Mouse (Mus musculus) hindbrain, embryonic 13.5 days (tissue): ENCODE data around the gene Pitpnm3. TPM values are rescaled to one million over a fixed set of nuclear protein-coding genes. Genes with fewer than 3 reads are reported as not detected.

ENCODE experiments used
- ATAC-seq: fragments of 200-750 bp; cut with Nextera tagmentation; 2 replicates; pipeline ENCODE4 v1.8.0; 2017; ENCODE audit warnings: moderate TSS enrichment; ENCODE audit not compliant: low FRiP score
- H3K27ac ChIP-seq: fragments of 300-500 bp; sonication (generic); 2 replicates; pipeline ENCODE4 v1.5.1; 2015; ENCODE audit warnings: inconsistent platforms, mild to moderate bottlenecking, moderate library complexity
- H3K27me3 ChIP-seq: fragments of 300-500 bp; sonication (generic); 2 replicates; pipeline ENCODE4 v1.6.1; 2015; ENCODE audit warnings: mild to moderate bottlenecking, inconsistent platforms
- H3K36me3 ChIP-seq: fragments of 300-500 bp; sonication (generic); 2 replicates; pipeline ENCODE4 v1.6.1; 2015; ENCODE audit warnings: mild to moderate bottlenecking, inconsistent platforms
- H3K4me1 ChIP-seq: fragments of 300-500 bp; sonication (generic); replicated peaks from 2 replicates; pipeline ENCODE4 v1.6.1; 2015; ENCODE audit warnings: inconsistent platforms
- H3K4me2 ChIP-seq: fragments of 300-500 bp; sonication (generic); 2 replicates; pipeline ENCODE4 v1.6.1; 2015; ENCODE audit warnings: inconsistent platforms, mild to moderate bottlenecking, moderate library complexity
- H3K4me3 ChIP-seq: fragments of 300-500 bp; sonication (generic); 2 replicates; pipeline ENCODE4 v1.5.1; 2015; ENCODE audit warnings: mild to moderate bottlenecking, inconsistent platforms
- H3K9ac ChIP-seq: fragments of 300-500 bp; sonication (generic); 2 replicates; pipeline ENCODE4 v1.6.1; 2015; ENCODE audit warnings: mild to moderate bottlenecking, inconsistent platforms
- H3K9me3 ChIP-seq: fragments of 300-500 bp; sonication (generic); 2 replicates; pipeline ENCODE4 v1.6.1; 2016; ENCODE audit warnings: inconsistent platforms
- WGBS: fragments of 180-500 bp; shearing (Covaris S2); methylation state at CpG from one replicate; pipeline ENCODE4 v1.1.7; 2015; 5-methylcytosine and 5-hydroxymethylcytosine counted together
- polyA plus RNA-seq: library from polyadenylated mRNA; unstranded; fragments of >200 nt; fragmentation: Nextera tagmentation; extraction: Ambion mirVana; gene quantifications from 2 replicates; pipeline ENCODE4 v1.2.1, GENCODE M21; 2015

The Pitpnm3 gene
- polyA plus RNA-seq, 1 experiment from 2014 or later = 1.9 TPM

- Histone ChIP-seq H3K27ac (no peak overlapping the region), H3K9me3 (no peaks in the 10 kb centered on the region), H3K4me3 (no peak overlapping the region), H3K9ac (no peak overlapping the region), H3K36me3 (no peaks in the 10 kb centered on the region), H3K27me3 (no peaks in the 10 kb centered on the region), H3K4me2 (no peak overlapping the region), H3K4me1 (no peaks in the 10 kb centered on the region)
- no peak for ATAC-seq
- 53% methylated on average over 3 of the region's 3 CpGs for WGBS
Observed at GRCm38 (mm10) chr11:72110726-72111125, 24.9 kb downstream of the Pitpnm3 start.

- no peak for ATAC-seq
- WGBS = 69% methylated on average over 8 of the region's 8 CpGs
- peaks cover 7% of the 10 kb centered on the region; the same call in 1 of the 2 replicates for H3K4me1 ChIP-seq
- no peak overlapping the region for H3K4me2 ChIP-seq
- no peaks in the 10 kb centered on the region for H3K9me3 ChIP-seq
- H3K27me3 ChIP-seq = no peaks in the 10 kb centered on the region
- H3K36me3 ChIP-seq = no peaks in the 10 kb centered on the region
- H3K27ac ChIP-seq = peak overlapping the region; percentile 69
- H3K4me3 ChIP-seq = no peak overlapping the region
- 0 out of 2 replicates have a peak overlapping the region, but pooled peaks have one; percentile 19 for H3K9ac ChIP-seq
Observed at GRCm38 (mm10) chr11:72104223-72104622, 31.4 kb downstream of the Pitpnm3 start.

GRCm38 (mm10) chr11:72103530-72103929 is 32.0 kb downstream of the Pitpnm3 start:
- WGBS = 54% methylated on average over 7 of the region's 7 CpGs
- Histone ChIP-seq H3K4me3 (no peak overlapping the region), H3K9ac (no peak overlapping the region), H3K9me3 (no peaks in the 10 kb centered on the region), H3K27ac (peak overlapping the region; percentile 69), H3K4me1 (peaks cover 7% of the 10 kb centered on the region; the same call in 1 of the 2 replicates), H3K4me2 (no peak overlapping the region), H3K27me3 (no peaks in the 10 kb centered on the region), H3K36me3 (no peaks in the 10 kb centered on the region)
- peak; percentile 61; the same call in 1 of the 2 replicates for ATAC-seq

- 90% methylated on average over 4 of the region's 4 CpGs for WGBS
- no peak overlapping the region for H3K27ac ChIP-seq
- ATAC-seq = no peak
- peaks cover 25% of the 10 kb centered on the region for H3K4me1 ChIP-seq
- H3K36me3 ChIP-seq = no peaks in the 10 kb centered on the region
- H3K9me3 ChIP-seq = no peaks in the 10 kb centered on the region
- H3K4me2 ChIP-seq = no peak overlapping the region
- H3K4me3 ChIP-seq = no peak overlapping the region
- H3K9ac ChIP-seq = no peak overlapping the region
- no peaks in the 10 kb centered on the region for H3K27me3 ChIP-seq
Observed at GRCm38 (mm10) chr11:72100996-72101395, 34.6 kb downstream of the Pitpnm3 start.

GRCm38 (mm10) chr11:72099181-72099580 is 36.4 kb downstream of the Pitpnm3 start:
- WGBS = 68% methylated on average over 4 of the region's 4 CpGs
- no peak overlapping the region for H3K27ac ChIP-seq
- H3K36me3 ChIP-seq = no peaks in the 10 kb centered on the region
- no peak overlapping the region for H3K4me3 ChIP-seq
- no peak overlapping the region for H3K4me2 ChIP-seq
- peaks cover 43% of the 10 kb centered on the region for H3K4me1 ChIP-seq
- ATAC-seq = no peak
- H3K9me3 ChIP-seq = no peaks in the 10 kb centered on the region
- no peak overlapping the region for H3K9ac ChIP-seq
- no peaks in the 10 kb centered on the region for H3K27me3 ChIP-seq

GRCm38 (mm10) chr11:72098027-72098426 is 37.6 kb downstream of the Pitpnm3 start:
- Histone ChIP-seq H3K4me1 (peaks cover 40% of the 10 kb centered on the region), H3K4me2 (no peak overlapping the region), H3K9me3 (no peaks in the 10 kb centered on the region), H3K9ac (no peak overlapping the region), H3K27me3 (no peaks in the 10 kb centered on the region), H3K4me3 (no peak overlapping the region), H3K27ac (no peak overlapping the region), H3K36me3 (no peaks in the 10 kb centered on the region)
- 71% methylated on average over 3 of the region's 3 CpGs for WGBS
- ATAC-seq = no peak

- H3K9ac ChIP-seq = no peak overlapping the region
- peak overlapping the region; percentile 8; the same call in 1 of the 2 replicates for H3K27ac ChIP-seq
- H3K4me2 ChIP-seq = no peak overlapping the region
- peaks cover 44% of the 10 kb centered on the region for H3K4me1 ChIP-seq
- H3K36me3 ChIP-seq = no peaks in the 10 kb centered on the region
- WGBS = 36% methylated on average over 3 of the region's 3 CpGs
- no peaks in the 10 kb centered on the region for H3K9me3 ChIP-seq
- ATAC-seq = no peak
- H3K4me3 ChIP-seq = no peak overlapping the region
- peaks cover 3% of the 10 kb centered on the region; the same call in 1 of the 2 replicates for H3K27me3 ChIP-seq
Observed at GRCm38 (mm10) chr11:72095994-72096393, 39.6 kb downstream of the Pitpnm3 start.

GRCm38 (mm10) chr11:72094442-72094841 is 41.1 kb downstream of the Pitpnm3 start:
- 85% methylated on average over 7 of the region's 7 CpGs for WGBS
- H3K36me3 ChIP-seq = no peaks in the 10 kb centered on the region
- H3K27ac ChIP-seq = no peak overlapping the region
- peaks cover 3% of the 10 kb centered on the region; the same call in 1 of the 2 replicates for H3K27me3 ChIP-seq
- H3K4me1 ChIP-seq = peaks cover 44% of the 10 kb centered on the region
- no peaks in the 10 kb centered on the region for H3K9me3 ChIP-seq
- H3K4me2 ChIP-seq = no peak overlapping the region
- ATAC-seq = no peak
- no peak overlapping the region for H3K4me3 ChIP-seq
- H3K9ac ChIP-seq = no peak overlapping the region

- H3K4me3 ChIP-seq = no peak overlapping the region
- no peak overlapping the region for H3K4me2 ChIP-seq
- ATAC-seq = no peak
- peaks cover 3% of the 10 kb centered on the region; the same call in 1 of the 2 replicates for H3K27me3 ChIP-seq
- H3K9ac ChIP-seq = no peak overlapping the region; the same call in 1 of the 2 replicates
- H3K27ac ChIP-seq = no peak overlapping the region
- no peaks in the 10 kb centered on the region for H3K36me3 ChIP-seq
- WGBS = 73% methylated on average over 8 of the region's 8 CpGs
- H3K9me3 ChIP-seq = no peaks in the 10 kb centered on the region
- H3K4me1 ChIP-seq = peaks cover 48% of the 10 kb centered on the region
Observed at GRCm38 (mm10) chr11:72092390-72092789, 43.2 kb downstream of the Pitpnm3 start.

GRCm38 (mm10) chr11:72086251-72087046 is 49.1 kb downstream of the Pitpnm3 start:
- Histone ChIP-seq H3K4me1 (peaks cover 29% of the 10 kb centered on the region), H3K4me2 (no peak overlapping the region), H3K36me3 (no peaks in the 10 kb centered on the region), H3K9me3 (no peaks in the 10 kb centered on the region), H3K9ac (peak overlapping the region; percentile 49; the same call in 1 of the 2 replicates), H3K4me3 (no peak overlapping the region), H3K27ac (peak overlapping the region; percentile 90), H3K27me3 (no peaks in the 10 kb centered on the region)
- peak; percentile 85 for ATAC-seq
- WGBS = 25% methylated on average over 11 of the region's 11 CpGs

- Histone ChIP-seq H3K27me3 (no peaks in the 10 kb centered on the region), H3K4me3 (no peak overlapping the region), H3K9me3 (no peaks in the 10 kb centered on the region), H3K4me2 (no peak overlapping the region), H3K36me3 (no peaks in the 10 kb centered on the region), H3K9ac (no peak overlapping the region), H3K27ac (no peak overlapping the region), H3K4me1 (peaks cover 29% of the 10 kb centered on the region)
- 96% methylated on average over 15 of the region's 15 CpGs for WGBS
- ATAC-seq = no peak
Observed at GRCm38 (mm10) chr11:72084337-72084736, 51.2 kb downstream of the Pitpnm3 start.

GRCm38 (mm10) chr11:72082601-72083000 is 53.0 kb downstream of the Pitpnm3 start:
- Histone ChIP-seq H3K36me3 (no peaks in the 10 kb centered on the region), H3K4me3 (no peak overlapping the region), H3K9me3 (no peaks in the 10 kb centered on the region), H3K9ac (no peak overlapping the region), H3K27me3 (no peaks in the 10 kb centered on the region), H3K27ac (no peak overlapping the region), H3K4me1 (peaks cover 22% of the 10 kb centered on the region), H3K4me2 (no peak overlapping the region)
- 94% methylated on average over 4 of the region's 4 CpGs for WGBS
- ATAC-seq = no peak

GRCm38 (mm10) chr11:72080461-72080860 is 55.1 kb downstream of the Pitpnm3 start:
- Histone ChIP-seq H3K36me3 (no peaks in the 10 kb centered on the region), H3K4me3 (no peak overlapping the region), H3K27ac (no peak overlapping the region), H3K27me3 (no peaks in the 10 kb centered on the region), H3K9me3 (no peaks in the 10 kb centered on the region), H3K4me1 (peaks cover under 1% of the 10 kb centered on the region), H3K4me2 (no peak overlapping the region), H3K9ac (no peak overlapping the region)
- no peak for ATAC-seq
- WGBS = 60% methylated on average over 6 of the region's 6 CpGs
